In the genomic region with DNA sequence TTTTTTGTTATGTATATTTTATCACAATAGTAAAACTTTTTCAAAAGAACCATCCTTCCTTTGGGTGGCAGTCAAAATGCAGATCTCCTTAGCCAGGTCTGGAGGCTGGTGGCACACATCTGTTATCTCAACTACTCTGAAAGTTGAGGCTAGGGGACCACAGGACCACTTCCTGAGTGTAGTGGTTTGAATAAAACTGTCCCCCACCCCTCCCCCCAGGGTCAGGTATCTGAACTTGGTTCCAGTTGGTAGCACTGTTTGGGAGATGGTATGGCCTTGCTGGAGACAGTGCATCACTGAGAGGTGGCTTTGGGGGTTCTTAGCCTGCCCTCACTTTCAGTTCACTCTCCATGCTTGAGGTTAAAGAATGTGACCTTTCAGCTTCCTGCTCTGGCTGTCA, we compare ENCODE assay signal across 23 mouse cellular contexts.
"Had no signal": no experiment of that assay in that cellular context is flagged by ENCODE, and none has a peak within 500 bp of the region (broad histone marks: within the 10 kb centered on the region; RNA-seq: fewer than 3 reads in every experiment).

No protein-coding gene starts in this region.

- H3K9me3 ChIP-seq: kidney, embryonic 15.5 days; limb, embryonic 12.5 days; limb, embryonic 15.5 days; midbrain, embryonic 15.5 days; neural tube, embryonic 13.5 days; stomach, embryonic 15.5 days had no signal

- H3K4me1 ChIP-seq: neural tube, embryonic 13.5 days; stomach, embryonic 15.5 days had no signal

- DNase-seq: kidney, adult 11 months; kidney, adult 8-10 months; kidney, postnatal 10 days; kidney, postnatal 36 days; left cerebral cortex, postnatal 4 days; liver, postnatal 0 days; lung, embryonic 14.5 days; retina, postnatal 1 day; right cerebral cortex, postnatal 25 days; thymus, postnatal 14 days; thymus, postnatal 4 days had no signal

- H3K36me3 ChIP-seq: kidney, embryonic 15.5 days; limb, embryonic 12.5 days; limb, embryonic 15.5 days; midbrain, embryonic 15.5 days; neural tube, embryonic 13.5 days; stomach, embryonic 15.5 days had no signal

- H3K4me3 ChIP-seq: kidney, embryonic 15.5 days; limb, embryonic 12.5 days; limb, embryonic 15.5 days; midbrain, embryonic 15.5 days; myocyte; neural tube, embryonic 13.5 days; stomach, embryonic 15.5 days had no signal

- H3K9ac ChIP-seq: kidney, embryonic 15.5 days; limb, embryonic 12.5 days; limb, embryonic 15.5 days; liver, embryonic 14.5 days; liver, postnatal 0 days; lung, embryonic 14.5 days; midbrain, embryonic 15.5 days; neural tube, embryonic 13.5 days; stomach, embryonic 15.5 days had no signal

- H3K27ac ChIP-seq: kidney, embryonic 15.5 days; limb, embryonic 12.5 days; limb, embryonic 15.5 days; liver, embryonic 14.5 days; macrophage; midbrain, embryonic 15.5 days; neural tube, embryonic 13.5 days; stomach, embryonic 15.5 days had no signal

- ATAC-seq: liver, postnatal 0 days; lung, postnatal 0 days; midbrain, embryonic 15.5 days had no signal

- H3K4me2 ChIP-seq: kidney, embryonic 15.5 days; limb, embryonic 12.5 days; limb, embryonic 15.5 days; liver, embryonic 11.5 days; lung, embryonic 14.5 days; midbrain, embryonic 11.5 days; midbrain, embryonic 15.5 days; neural tube, embryonic 13.5 days; stomach, embryonic 15.5 days had no signal

- H3K27me3 ChIP-seq: kidney, embryonic 15.5 days; limb, embryonic 12.5 days; limb, embryonic 15.5 days; midbrain, embryonic 15.5 days; neural tube, embryonic 13.5 days; stomach, embryonic 15.5 days had no signal
